Mouse (Mus musculus) monocyte, adult 5-6 weeks (primary cell): ENCODE results near the gene Gnai2. TPM values are rescaled to one million over a fixed set of nuclear protein-coding genes. Genes with fewer than 3 reads are reported as not detected.

Source experiments
- ATAC-seq: fragments of 153-309, 156-312 bp; replicated peaks from 2 replicates; pipeline ENCODE4 v1.8.0; 2017; ENCODE audit warnings: mild to moderate bottlenecking; ENCODE audit not compliant: low TSS enrichment, insufficient number of reproducible peaks, severe bottlenecking, poor library complexity, low FRiP score
- total RNA-seq: library from RNA; stranded (forward); fragments of 200-1000, 200-491, 200-594 nt; gene quantifications from 3 replicates; pipeline ENCODE4 v1.2.3, GENCODE M21; 2017

Gnai2 gene
- total RNA-seq, 1 experiment from 2014 or later: 705 TPM

- no peak for ATAC-seq
These were observed 35.7 kb downstream of the Gnai2 start for GRCm38 (mm10) chr9:107599433-107599832.

DNA sequence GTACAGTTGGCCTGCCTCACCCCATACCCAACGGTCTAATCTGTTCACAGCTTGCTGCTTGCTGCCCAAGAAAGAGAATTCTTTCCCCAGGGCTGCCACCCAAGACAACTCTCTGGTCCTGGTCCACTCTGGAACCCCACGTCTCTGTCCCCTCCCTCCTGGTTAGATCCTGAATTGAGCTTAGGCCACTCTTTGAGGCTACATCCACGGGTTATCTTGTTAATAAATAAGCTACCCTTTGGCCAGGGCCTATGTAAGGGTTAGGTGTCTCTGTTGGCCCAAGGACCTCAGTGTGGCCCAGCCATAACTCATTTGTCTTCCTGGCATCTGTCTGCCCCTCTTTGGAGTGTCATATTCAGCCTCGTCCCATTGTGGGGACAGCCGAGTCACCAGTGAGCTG is 36.8 kb downstream of the Gnai2 start:
- no peak for ATAC-seq

DNA sequence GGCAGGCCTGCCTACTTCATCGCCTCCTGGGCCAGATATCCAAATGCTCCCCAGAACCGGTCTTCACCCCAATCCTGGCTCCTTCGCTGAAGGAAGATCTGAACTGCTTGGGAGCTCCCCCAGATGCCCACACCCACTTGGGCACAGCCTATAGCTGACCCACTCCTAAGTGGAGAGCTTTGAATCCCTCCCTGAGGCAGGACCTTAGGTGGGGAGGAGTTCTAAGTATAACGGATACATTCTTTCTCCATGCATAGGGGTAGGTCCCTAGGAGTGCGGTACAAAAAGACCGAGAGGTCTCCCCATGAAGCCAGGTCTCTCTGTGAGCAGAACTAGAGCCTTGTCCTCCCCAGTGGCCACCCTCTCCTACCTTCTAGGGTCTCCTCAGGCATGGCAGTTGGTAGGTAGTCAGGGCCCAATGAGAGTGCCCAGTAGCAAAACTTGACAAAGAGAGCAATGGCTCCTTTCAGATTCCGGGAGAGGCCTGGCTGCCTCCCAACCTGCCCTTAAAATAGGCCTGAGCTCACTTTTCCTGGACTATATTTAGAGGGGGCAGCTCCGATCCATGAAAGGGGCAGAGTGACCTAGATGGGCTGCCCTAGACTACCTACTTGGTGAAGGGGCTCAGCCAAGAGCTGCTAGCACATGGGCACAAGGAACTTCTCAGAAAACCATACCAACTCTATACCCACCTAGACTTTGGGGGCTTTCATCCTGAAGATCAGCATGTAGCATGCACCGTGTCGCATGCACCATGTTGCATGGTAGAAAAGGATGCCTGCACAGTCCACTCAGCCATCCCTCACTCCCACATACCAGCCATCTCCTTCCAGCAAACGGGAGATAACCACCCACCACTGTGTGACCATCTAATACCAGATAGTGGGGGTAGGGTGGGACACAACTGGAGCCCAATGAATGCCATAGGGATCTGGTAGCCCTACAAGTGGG is 38.3 kb downstream of the Gnai2 start:
- ATAC-seq: no peak

- ATAC-seq: no peak
These were observed 40.7 kb downstream of the Gnai2 start for GRCm38 (mm10) chr9:107594281-107595062.

DNA sequence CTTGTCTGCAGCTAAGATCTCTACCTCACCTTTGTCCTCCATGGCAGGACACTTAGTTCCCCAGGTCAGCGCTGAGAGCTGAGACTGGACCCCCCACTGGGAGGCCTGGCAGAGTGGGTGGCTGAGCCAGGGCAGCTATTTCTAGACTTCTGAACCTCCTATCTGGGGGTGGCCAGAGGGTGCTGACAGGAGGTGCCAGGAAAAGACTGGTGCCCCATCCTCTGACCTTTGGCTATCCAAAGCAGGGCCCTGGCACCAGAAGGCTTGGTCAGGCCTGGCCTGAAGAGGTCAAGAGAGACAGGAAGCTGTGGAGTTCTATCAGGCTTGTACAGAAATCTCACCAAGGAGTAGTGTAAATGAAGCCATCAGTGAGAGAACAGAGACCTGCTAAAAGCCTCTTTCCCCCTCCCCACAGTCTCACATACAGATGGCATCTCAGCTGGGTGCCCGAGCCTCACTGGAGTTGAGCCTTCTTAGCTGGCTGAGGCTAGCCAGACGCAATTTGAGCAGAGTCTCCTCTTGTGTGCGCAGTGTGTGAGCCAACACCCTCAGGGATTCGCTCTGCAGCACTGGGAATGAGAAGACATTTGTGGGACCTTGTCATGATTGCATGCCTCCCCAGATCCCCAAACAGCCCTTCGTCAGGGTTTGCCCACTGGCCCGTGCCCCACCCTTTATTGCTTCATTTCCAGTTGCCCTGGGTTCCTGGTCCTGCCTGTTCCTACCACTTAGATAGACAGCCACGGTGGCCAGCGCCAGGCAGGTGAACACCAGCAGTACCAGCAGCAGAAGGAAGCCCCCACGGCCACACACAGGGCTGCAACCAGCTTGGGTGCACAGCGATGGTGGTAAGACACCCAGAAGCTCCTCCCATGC is 41.8 kb downstream of the Gnai2 start:
- ATAC-seq: peak; percentile 20; the same call in 1 of the 2 replicates

DNA sequence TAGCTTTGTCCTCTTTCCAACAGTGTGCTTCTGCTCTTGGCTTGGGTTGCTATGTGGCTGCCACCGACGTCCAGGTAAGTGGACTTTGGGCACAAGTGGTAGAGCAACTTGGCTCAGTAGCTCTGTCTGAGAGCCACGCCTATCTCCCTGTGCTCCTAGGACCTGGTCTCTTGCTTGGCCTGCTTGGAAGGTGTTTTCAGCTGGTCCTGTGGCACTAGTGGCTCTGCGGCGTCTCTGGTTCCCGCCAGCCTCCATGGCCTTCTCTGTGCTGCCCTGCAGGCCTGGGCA is 44.5 kb downstream of the Gnai2 start:
- ATAC-seq: no peak

- no peak for ATAC-seq
These were observed 45.0 kb downstream of the Gnai2 start for GRCm38 (mm10) chr9:107590058-107590772.

DNA sequence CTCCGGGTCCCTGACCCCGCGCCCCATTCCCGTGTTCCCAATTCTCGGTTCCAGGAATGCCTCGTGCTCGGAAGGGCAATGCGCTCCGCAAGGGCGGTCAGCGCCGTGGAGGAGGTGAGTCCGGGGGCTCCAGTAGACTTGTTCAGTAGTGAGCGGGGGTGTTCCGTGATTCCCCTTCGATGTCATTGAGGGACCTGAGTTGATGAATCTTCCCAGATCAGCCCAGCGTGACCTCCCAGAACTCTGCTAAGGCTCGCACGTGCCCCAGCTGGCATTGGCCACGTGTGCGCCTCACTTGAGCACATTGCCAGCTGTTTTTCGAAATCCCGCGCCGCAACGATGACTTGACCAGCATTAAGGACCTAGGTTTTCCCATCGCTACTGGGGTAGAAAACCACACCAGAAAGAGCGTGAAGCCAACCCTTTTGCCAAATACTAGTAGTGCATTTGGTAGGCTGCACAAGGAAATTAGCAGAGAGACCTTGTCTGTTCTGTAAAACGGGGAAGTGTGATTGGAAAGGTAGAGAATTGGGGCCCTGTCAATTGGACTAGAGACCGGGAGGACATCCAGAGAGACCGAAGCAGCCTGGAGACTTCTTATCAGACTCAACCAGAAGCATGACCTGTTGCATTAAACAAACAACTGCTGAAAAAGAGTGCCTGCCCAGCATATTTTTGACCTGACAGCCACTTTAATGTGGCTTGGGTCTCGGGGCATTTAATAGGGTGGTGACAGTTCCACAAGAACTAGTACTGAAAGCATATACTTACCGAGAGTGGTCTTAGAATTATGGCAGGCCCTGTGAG is 47.1 kb downstream of the Gnai2 start:
- ATAC-seq: no peak; the same call in 1 of the 2 replicates

DNA sequence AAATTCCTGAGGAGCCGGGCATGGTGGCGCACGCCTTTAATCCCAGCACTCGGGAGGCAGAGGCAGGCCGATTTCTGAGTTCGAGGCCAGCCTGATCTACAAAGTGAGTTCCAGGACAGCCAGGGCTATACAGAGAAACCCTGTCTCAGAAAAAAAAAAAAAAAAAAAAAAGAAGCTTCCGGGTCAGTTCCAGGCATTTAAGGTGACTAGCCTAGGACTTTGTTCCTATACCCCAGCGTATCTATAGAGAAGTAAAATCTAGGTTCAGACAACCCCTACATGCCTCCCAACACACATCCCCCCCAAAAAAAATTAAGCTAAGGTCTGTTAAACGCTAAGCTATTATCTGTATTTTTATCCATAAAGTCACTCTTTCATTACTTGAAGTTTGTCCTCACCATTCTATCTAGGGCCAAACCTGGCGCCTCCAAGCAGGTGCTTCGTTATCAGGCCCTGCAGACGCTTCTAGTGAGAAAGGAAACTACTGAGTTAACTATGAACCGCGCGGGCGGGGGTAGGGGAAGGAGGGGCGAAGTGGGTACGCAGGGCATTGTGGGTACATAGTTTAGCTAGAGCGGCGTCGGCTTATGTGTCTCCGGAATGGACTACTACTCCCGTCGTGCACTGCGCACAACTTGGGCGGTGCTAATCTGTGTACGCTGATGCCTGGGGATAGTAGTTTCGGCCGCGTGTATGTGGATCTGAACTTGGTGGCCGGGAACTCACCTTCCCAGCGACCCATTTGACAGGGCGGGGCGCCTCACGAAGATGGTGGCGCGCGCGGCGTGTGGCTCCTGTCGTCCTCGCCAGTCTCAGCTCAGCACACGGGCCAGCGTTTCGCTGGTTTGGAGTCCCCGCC is 48.0 kb downstream of the Gnai2 start, which contains the start of gene Ifrd2:
Ifrd2 (plus strand) TSS at position 669 of the 859 bp plus-strand sequence.
- ATAC-seq: peak; percentile 97

- no peak for ATAC-seq
These were observed 48.7 kb downstream of the Gnai2 start for GRCm38 (mm10) chr9:107586504-107586903.

DNA sequence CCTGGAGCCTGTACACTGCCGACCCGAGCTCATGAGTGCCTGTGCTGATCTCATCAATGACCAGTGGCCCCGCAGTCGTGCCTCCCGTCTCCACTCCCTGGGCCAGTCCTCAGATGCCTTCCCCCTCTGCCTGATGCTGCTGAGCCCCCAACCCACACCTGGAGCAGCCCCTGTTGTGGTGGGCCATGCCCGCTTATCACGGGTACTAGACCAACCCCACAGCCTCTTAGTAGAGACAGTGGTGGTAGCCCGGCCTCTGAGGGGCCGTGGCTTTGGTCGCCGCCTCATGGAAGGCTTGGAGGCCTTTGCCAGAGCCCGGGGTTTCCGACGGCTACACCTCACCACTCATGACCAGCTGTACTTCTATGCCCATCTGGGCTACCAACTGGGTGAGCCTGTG is 52.0 kb downstream of the Gnai2 start:
- no peak for ATAC-seq

DNA sequence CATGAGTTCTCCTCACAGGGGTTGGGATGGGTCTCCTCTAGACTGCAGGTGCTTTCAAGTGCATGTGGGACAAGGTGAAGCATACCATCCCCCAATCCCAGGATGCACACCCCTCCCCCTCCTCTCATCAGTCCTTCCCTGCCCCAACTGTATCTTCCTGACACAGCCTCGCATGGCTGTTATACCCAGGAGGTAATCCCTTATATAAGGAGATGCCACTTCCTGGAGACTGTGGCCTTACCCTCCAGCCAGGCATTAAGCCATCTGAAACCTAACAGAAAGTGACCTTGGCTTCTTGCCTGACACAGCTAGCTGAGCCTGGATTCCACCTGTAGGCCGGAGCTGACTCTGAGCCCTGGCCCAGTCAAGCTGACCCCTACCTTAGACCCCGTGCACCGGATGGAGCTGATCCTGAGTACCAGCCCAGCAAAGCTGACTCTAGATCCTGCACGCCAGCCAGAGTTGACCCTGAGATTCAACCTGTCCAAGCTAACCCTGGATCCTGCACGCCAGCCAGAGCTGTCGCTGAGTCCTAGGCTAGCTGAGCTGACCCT is 52.6 kb downstream of the Gnai2 start:
- no peak for ATAC-seq

GRCm38 (mm10) chr9:107581584-107581983 is 53.6 kb downstream of the Gnai2 start:
- ATAC-seq: no peak

GRCm38 (mm10) chr9:107580501-107581317 is 54.5 kb downstream of the Gnai2 start, which contains the start of gene Hyal3:
Gene Hyal3, plus strand, starts transcription at chr9:107580818.
- ATAC-seq: peak; percentile 79

- ATAC-seq: no peak
These were observed 55.9 kb downstream of the Gnai2 start for GRCm38 (mm10) chr9:107579023-107579900.
